Mouse (Mus musculus): Measurements from ENCODE around the gene Ttll10.

The Ttll10 gene

DNA sequence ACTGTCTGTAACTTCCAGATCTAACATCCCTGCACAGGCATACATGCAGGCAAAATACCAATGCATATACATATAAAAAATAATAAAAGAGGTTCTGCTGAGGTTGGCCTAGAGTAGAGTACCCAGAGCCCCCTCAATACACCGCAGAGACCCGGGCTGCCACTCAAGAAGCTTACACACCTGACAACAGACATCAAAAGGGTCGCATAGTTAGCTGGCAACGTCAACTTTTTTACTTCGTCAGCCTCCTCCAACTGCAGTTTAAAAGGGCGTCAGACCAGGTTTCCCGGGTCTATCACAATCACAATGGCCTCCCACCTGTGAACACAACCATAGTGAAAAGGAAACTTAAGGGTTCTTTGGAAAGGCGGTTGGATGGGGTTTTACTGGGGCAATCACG is 35.7 kb downstream of the Ttll10 start:
- DNase-seq = peak; percentile 66

DNA sequence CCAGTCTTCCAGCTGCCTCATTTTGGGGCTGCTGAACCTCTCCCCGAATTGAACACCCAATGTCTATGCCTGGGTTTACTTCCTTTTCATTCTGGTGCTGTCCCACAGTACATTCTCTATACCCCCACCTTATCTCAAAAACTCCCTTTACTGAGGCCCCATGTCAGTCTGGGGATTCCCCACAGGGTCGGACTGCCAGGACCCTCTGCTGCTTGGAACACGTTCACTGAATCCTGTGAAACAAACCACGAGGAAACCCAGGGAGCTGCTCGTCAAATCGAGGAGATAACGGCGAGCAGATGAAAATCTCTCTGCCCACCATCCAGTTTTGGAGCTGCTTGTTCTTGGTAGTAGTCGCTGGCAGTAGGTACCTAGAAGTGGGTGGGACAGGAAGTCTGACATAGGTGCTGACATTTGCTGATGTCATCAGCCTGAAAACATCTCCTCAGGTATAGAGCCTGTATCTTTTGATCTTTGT is 37.2 kb downstream of the Ttll10 start:
- peak; percentile 48 for DNase-seq

DNA sequence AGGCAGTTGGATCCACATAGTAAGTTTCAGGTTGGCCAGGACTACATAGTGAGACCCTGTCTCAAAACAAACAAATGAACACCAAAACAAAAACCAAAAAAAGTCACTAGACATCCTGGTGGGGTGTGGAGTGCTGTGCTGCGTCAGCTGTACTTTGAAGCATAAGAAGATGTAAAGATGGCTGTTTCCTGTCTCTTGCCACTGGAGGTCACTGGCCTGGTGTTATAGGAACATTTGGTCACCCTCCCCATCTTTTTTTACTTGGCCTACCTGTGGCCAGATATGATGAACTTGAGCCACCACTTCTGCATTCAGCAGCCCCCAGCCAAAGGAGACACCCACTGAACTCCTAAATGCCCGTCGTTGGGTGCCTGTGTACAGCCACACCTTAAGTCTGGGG is 37.8 kb downstream of the Ttll10 start:
- DNase-seq = peak; percentile 12

DNA sequence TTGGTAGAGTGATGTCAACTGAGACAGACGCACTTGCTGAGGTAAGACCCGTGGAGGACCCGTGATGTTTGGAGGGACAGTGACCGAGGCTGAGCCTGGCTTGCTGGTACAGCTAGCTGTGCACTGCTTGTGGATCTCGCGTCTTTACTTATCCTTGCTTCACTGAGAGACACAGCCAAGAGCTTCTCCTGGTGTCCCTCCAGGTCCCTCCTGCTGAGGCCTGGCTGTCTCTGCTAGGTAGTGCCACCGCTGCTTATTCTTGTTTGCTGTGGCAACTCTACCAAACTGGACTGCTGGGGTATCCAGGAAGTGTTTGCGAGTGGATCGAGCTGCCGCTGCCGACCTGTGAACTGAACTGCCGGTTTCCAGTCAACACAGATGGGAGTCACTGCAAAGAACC is 39.4 kb downstream of the Ttll10 start:
- DNase-seq = no peak

DNA sequence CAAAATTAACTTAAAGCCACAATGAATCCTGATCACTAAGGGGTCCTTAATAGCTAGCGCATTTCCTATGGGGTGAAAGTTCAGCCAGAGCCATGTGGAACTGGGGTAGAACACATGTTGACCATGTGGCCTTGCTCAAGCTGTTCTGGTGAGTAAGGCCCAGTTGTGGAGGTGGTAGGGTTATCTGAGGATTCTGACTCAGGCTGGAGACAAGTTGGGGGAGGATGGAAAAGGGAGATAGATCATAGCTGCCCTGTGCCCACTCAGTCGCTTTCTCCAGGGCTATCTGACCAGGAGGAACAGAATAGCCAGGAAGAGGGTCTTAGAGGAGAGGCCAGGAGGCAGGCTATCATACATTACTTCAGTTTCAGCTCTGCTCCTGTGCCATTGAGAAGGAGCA is 44.8 kb downstream of the Ttll10 start:
- DNase-seq = no peak

DNA sequence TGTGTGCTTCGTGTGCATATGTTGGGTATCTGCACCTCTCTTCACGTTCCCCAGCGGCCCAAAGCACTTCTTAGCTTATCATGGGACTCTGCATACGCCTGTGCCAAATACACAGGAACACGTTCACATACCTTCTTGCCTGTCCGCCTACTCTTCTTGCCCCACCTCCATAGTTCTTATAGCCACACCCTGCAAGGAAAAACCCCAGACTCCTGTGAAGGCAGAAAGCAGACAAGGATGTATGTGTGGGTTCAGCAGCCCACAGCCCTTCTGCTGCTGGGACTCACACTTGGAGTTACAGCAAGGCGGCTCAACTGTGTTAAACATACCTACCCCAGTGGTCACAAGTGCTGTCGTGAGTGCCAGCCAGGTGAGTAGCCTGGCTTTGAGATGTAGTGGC is 45.6 kb downstream of the Ttll10 start, which contains the start of gene Tnfrsf4:
TSS of gene Tnfrsf4 (plus strand) at position 207 of the 400 bp plus-strand sequence.
- no peak for DNase-seq

DNA sequence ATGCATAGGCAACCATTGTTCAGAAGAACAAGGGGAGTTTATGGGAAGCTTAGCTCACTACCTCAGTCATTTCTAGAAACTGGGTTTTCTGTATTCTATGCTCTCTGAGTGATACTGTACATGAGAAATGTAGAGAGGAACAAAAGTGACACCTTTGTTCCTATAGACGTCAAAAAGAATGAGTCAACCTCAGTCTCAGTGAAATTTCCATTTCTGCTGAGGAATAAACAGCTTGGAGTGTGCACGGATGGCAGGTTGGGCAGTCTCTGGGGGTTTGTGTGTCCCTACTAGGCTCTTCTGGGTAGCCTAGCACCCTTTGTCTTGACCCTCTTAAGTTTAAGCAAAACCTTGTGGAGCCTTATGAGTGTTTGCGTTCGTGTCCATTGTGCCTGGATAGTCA is 50.8 kb downstream of the Ttll10 start:
- DNase-seq = no peak

DNA sequence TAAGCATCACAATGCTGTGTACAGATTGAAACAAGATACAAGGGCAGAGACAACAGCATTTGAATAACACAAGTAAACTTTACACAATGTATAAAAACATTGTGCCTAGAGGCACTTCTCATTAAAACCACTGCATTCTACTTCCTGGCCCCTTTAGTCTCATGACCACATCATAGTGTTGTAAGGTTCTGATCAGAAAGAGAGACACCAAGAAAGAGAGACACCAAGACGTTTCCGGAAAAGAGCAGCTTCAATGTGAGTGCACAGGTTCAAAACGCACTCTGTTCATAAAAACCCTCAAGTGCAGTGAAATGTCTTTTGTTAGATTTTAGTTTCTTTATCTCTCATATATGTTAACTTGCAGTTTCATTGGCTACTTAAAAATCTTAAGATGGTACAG is 55.1 kb downstream of the Ttll10 start:
- no peak for DNase-seq

DNA sequence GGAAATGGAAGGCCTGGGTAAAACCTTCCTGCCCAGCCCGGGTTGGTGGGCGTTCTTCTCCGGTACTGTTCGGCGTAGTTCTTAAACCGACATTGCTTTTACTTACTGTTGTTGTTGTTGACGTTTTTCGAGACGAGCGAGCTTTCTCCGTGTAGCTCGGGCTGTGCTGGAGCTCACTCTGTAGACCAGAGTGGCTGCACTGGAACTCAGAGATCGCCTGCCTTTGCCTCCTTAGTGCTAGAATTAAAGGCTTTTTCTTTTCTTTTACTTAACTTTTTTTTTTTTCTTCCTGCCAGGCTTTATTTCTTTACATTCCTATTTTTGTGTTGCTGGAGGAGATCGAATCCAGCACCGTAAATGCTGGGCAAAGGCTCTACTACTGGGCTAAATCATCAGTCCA is 65.6 kb downstream of the Ttll10 start:
- no peak for DNase-seq

DNA sequence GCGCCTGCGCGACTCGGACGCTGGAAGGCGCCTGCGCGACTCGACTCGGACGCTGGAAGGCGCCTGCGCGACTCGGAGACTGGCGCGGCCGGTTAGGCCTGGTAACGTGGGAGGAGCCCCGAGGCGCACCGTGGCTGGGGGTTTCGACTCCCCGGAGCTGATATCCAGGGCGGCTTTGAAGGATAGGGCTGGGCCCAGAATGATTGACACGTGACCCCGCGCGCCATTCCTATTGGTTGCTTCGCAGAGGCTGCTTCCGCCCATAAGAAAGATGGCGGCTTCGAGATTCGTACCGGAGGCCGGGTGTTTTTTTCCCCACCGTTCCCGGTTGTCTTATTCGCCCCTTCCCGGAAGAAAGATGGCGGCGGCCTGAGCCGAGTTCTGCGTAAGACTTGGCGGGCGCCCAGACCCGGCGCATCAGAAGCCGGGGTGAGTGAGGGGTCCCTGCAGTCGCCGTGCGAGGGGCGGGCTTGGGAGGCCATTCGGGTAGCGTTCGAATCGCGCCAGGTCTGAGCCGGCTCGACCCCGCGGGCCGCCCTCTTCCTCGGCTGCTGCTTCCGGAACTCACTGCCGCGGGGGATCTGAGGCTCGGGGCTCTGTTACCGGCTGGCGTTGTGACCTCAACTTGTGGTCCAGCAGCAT is 66.2 kb downstream of the Ttll10 start:
- DNase-seq = peak; percentile 97

DNA sequence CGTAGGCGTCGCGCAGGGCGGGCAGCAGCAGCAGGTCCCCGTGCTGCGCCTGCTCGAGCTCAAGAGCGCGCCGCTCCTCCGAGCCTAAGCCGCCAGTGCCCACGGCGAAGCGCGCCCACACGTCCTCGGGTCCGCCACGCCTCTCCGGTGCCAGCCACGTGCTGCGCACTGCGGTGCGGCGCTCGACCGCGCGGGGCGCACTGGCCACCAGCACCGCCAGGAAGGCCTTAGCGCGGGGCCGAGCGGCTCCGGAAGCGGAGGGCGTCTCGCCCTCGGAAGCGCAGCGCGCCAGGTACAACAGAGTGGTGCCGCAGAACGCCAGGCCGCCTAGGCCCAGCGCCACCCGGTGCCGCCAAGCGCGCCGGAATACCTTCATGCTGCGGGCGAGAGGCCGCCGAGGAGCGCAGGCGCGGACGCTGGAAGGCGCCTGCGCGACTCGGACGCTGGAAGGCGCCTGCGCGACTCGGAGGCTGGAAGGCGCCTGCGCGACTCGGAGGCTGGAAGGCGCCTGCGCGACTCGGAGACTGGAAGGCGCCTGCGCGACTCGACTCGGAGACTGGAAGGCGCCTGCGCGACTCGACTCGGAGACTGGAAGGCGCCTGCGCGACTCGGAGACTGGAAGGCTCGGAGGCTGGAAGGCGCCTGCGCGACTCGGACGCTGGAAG is 66.8 kb downstream of the Ttll10 start, which contains the start of the genes B3galt6 and Sdf4:
TSS of gene B3galt6 (minus strand) at position 409 of the 665 bp plus-strand sequence.
TSS of gene Sdf4 (plus strand) at position 632 of the 665 bp plus-strand sequence.
- peak; percentile 88 for DNase-seq

DNA sequence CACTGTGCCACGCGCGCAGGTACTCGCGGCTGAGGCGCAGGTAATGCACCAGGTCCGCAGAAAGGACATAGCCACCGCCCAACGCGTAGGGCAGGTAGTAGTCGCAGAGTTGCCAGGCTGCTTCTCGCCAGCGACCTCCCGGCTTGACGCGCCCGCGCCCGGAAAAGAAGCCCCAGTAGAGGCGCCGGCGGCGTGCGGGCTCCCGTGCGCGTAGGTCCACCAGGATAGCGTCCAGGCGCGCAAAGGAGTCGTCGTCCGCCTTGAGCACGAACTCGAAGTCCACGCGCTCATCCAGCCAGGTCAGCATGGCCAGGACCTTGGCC is 67.3 kb downstream of the Ttll10 start:
- DNase-seq = no peak

DNA sequence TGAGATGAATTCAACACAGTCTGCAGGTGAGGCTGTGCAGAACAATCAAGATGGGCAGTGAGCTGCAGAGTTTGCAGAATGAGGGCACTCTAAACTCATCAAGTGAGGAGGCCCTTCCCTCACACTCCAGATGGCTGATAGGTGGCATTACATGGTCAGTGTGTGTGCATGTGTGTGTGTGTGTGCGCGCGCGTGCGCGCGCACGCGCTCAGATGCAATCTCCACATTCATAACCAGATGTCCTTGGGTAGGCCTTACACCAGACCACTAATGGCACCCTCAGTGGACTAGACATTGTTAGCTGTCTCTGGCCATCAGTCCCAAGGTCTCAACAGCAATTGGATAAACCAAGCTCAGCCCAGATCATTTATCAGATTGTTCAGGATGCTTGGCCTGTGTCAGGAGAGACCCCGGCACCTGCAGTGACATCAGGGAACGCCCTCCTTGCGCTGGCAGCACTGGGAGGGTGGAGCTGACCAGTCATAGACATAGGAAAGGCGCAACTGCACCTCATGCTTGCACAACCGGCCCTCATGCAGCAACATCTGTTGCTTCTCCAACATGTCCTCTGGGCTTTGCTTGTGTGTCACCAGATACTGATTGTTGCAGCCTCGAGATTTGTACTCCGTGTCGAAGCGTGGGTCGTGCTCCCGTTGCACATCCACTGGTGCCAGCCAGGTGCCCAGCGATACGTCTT is 67.9 kb downstream of the Ttll10 start:
- DNase-seq = no peak

Data from thymus, postnatal 14 days (tissue).